Mouse (Mus musculus) C2C12 (cell line): ENCODE data around the gene Dars.

Source experiments
- CEBPB ChIP-seq: IDR thresholded peaks from one replicate; pipeline ENCODE4 v1.6.1; 2011; ENCODE audit warnings: low read depth, mild to moderate bottlenecking, control low read depth, moderate library complexity
- CTCF ChIP-seq: IDR thresholded peaks from one replicate; pipeline ENCODE4 v1.5.1; 2011; ENCODE audit not compliant: control insufficient read depth, insufficient read depth, insufficient read length
- FOSL1 ChIP-seq: IDR thresholded peaks from one replicate; pipeline ENCODE4 v1.8.0; 2011; ENCODE audit warnings: mild to moderate bottlenecking, low read length; ENCODE audit not compliant: poor library complexity, insufficient read depth, severe bottlenecking
- MAX ChIP-seq: IDR thresholded peaks from one replicate; pipeline ENCODE4 v1.6.1; 2011; ENCODE audit warnings: mild to moderate bottlenecking, control low read depth
- MYOD1 ChIP-seq: IDR thresholded peaks from one replicate; pipeline ENCODE4 v1.6.1; 2011; ENCODE audit warnings: low read depth; ENCODE audit not compliant: control insufficient read depth, insufficient read length
- MYOG ChIP-seq: IDR thresholded peaks from one replicate; pipeline ENCODE4 v1.6.1; 2011; ENCODE audit not compliant: control insufficient read depth, insufficient read length; ENCODE audit errors: extremely low read depth
- USF1 ChIP-seq: IDR thresholded peaks from one replicate; pipeline ENCODE4 v1.6.1; 2011; ENCODE audit warnings: low read depth, mild to moderate bottlenecking, control low read depth, moderate library complexity

DNA sequence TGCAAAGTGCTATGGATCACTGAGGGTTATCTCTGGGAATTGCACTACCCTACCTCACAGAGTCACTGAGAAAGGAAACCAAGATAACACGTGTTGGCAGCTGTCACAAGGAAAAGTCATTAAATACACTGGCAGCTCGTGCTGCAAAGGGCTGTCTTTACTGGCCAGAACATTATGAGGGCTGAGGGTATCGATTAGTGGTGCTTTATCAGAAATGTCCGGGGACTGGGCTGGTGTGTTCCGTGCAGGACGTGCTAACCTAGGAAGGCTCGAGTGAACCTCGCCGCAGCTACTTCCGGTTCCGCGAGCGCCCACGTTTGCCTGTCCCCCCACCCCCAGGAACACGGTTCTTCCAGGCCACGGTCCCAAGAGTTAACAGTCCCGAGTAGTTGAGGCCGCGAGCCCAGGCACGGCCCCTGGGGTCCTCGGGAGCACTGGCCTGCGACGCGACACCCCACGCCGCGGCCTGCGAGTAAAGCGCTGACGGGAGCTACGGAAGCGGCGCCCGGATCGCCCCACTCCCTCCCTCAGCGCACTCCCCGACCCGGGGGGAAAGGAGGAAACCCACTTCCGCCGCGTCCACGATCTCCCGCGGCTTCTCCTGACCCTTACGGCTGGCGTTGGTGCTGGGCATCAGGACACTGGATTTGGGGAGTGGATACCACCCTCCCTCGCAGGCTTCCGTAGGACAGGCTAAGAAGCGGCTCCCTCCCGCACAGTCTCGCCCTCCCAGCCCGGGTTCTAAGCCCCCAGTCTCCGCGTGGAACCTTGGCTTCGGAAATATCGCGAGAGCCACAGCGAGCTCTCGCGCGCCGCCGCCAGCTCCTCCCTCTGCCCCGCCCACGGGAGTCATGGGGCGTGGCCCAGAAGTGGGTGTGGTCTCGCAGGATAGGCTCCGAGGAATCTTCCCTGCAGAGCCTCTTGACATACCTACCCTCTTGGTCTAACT is at the start of gene Dars:
- TF ChIP-seq USF1, result no peak
- no peak for TF ChIP-seq MYOG
- no peak for TF ChIP-seq CTCF
- TF ChIP-seq MYOD1, result no peak
- no peak for TF ChIP-seq CEBPB
- TF ChIP-seq MAX, result peak; percentile 54
- TF ChIP-seq FOSL1, result no peak
